Mouse (Mus musculus): ENCODE measurements around the gene Chmp6.

Gene Chmp6

GRCm38 (mm10) chr11:119913291-119913934, at the start of gene Chmp6:
TSS of gene Chmp6 (plus strand) at chr11:119913441.
- DNase-seq, result peak; percentile 84 to 86

- DNase-seq, result no peak
These were observed 46.4 kb upstream of the Chmp6 start for GRCm38 (mm10) chr11:119866837-119867236.

GRCm38 (mm10) chr11:119868138-119868537, 45.1 kb upstream of the Chmp6 start:
- no peak for DNase-seq

GRCm38 (mm10) chr11:119868556-119868955, 44.7 kb upstream of the Chmp6 start:
- no peak for DNase-seq

GRCm38 (mm10) chr11:119871141-119871540, 42.1 kb upstream of the Chmp6 start:
- peak; percentile 28 to 50 for DNase-seq

- no peak for DNase-seq
These were observed 39.6 kb upstream of the Chmp6 start for GRCm38 (mm10) chr11:119873643-119874042.

- DNase-seq, result no peak
These were observed 38.4 kb upstream of the Chmp6 start for GRCm38 (mm10) chr11:119874841-119875240.

GRCm38 (mm10) chr11:119875685-119876084, 37.6 kb upstream of the Chmp6 start:
- no peak for DNase-seq

- DNase-seq, result no peak
These were observed 36.1 kb upstream of the Chmp6 start for GRCm38 (mm10) chr11:119877124-119877523.

- DNase-seq, result no peak
These were observed 33.7 kb upstream of the Chmp6 start for GRCm38 (mm10) chr11:119879573-119879972.

- DNase-seq, result no peak
These were observed 29.6 kb upstream of the Chmp6 start for GRCm38 (mm10) chr11:119883646-119884045.

GRCm38 (mm10) chr11:119889966-119890365, 23.3 kb upstream of the Chmp6 start:
- DNase-seq, result no peak

- DNase-seq, result no peak
These were observed 21.5 kb upstream of the Chmp6 start for GRCm38 (mm10) chr11:119891601-119892215.

GRCm38 (mm10) chr11:119893667-119894236, 19.5 kb upstream of the Chmp6 start:
- no peak for DNase-seq

GRCm38 (mm10) chr11:119894634-119895033, 18.6 kb upstream of the Chmp6 start:
- no peak for DNase-seq

GRCm38 (mm10) chr11:119897041-119897440, 16.2 kb upstream of the Chmp6 start:
- no peak for DNase-seq

- DNase-seq, result no peak
These were observed 14.3 kb upstream of the Chmp6 start for GRCm38 (mm10) chr11:119898976-119899375.

GRCm38 (mm10) chr11:119901174-119901573, 12.1 kb upstream of the Chmp6 start:
- no peak for DNase-seq

- DNase-seq, result no peak
These were observed 10.3 kb upstream of the Chmp6 start for GRCm38 (mm10) chr11:119902891-119903290.

GRCm38 (mm10) chr11:119904621-119905286, 8.5 kb upstream of the Chmp6 start:
- DNase-seq, result peak; percentile 68 to 72

- no peak for DNase-seq
These were observed 7.4 kb upstream of the Chmp6 start for GRCm38 (mm10) chr11:119905794-119906193.

- no peak for DNase-seq
These were observed 6.1 kb upstream of the Chmp6 start for GRCm38 (mm10) chr11:119907006-119907650.

- DNase-seq, result no peak
These were observed 5.5 kb upstream of the Chmp6 start for GRCm38 (mm10) chr11:119907711-119908110.

Measured in thymus, postnatal 36 days (tissue).